Mouse (Mus musculus) gastrocnemius, postnatal 4 days (tissue): ENCODE measurements around the gene Lrrc8d. TPM values are rescaled to one million over a fixed set of nuclear protein-coding genes. Genes with fewer than 3 reads are reported as not detected.

Source experiments
- DNase-seq, 2 experiments: peaks; one replicate each; pipeline ENCODE4 v3.0.0; 2021 to 2022; ENCODE audit warnings: low spot score in 2 of 2, mixed read lengths in 2 of 2
- total RNA-seq, 2 experiments: library from RNA; stranded (reverse); gene quantifications; 2 replicates each; pipeline ENCODE4 v1.2.3; 2021

Gene Lrrc8d
- total RNA-seq, 2 experiments from 2014 or later = 13.8 to 19.2 TPM

DNA sequence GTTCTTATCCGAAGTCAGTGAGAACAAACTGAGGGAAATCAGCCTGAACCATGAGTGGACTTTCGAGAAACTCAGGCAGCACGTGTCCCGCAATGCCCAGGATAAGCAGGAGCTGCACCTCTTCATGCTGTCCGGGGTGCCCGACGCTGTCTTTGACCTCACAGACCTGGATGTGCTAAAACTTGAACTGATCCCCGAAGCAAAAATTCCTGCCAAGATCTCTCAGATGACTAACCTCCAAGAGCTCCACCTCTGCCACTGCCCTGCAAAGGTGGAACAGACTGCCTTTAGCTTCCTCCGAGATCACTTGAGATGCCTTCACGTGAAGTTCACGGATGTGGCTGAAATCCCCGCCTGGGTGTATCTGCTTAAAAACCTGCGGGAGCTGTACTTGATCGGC lies 113.3 kb downstream of the Lrrc8d start:
- no peak for DNase-seq

DNA sequence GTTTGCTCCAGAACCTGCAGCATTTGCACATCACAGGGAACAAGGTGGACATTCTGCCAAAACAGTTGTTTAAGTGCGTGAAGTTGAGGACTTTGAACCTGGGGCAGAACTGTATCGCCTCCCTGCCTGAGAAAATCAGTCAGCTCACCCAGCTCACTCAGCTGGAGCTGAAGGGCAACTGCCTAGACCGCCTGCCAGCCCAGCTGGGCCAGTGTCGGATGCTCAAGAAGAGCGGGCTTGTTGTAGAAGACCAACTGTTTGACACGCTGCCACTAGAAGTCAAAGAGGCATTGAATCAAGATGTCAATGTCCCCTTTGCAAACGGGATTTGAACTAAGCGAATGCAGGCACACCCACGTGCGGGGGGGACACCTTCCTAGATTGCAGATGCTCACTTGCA lies 114.2 kb downstream of the Lrrc8d start:
- no peak for DNase-seq

- DNase-seq = no peak
These were observed 116.3 kb downstream of the Lrrc8d start for GRCm38 (mm10) chr5:105816118-105816517.

- DNase-seq = no peak
These were observed 117.6 kb downstream of the Lrrc8d start for GRCm38 (mm10) chr5:105817248-105817976.

GRCm38 (mm10) chr5:105818411-105818810 lies 118.6 kb downstream of the Lrrc8d start:
- no peak for DNase-seq

DNA sequence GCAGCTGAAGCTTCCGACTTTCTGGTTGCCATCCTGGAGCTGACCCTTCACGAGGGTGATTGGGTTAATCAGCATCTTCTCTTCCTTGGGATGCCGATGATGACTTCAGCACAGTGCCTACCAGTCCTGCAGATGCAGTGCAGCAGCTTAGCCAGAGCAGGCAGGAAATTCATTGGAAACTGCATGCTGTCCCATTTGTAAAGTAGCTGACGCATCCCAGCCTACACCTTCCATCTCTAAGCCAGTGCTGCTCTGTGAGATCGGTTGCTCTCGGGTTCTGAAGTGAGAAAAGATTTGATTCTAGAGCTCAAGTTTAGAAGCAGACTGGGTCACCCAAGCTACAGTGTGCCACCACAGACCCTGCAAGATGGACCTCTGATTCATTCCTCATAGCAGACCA lies 121.6 kb downstream of the Lrrc8d start:
- no peak for DNase-seq

GRCm38 (mm10) chr5:105822521-105823498 lies 123.0 kb downstream of the Lrrc8d start:
- DNase-seq = no peak

DNA sequence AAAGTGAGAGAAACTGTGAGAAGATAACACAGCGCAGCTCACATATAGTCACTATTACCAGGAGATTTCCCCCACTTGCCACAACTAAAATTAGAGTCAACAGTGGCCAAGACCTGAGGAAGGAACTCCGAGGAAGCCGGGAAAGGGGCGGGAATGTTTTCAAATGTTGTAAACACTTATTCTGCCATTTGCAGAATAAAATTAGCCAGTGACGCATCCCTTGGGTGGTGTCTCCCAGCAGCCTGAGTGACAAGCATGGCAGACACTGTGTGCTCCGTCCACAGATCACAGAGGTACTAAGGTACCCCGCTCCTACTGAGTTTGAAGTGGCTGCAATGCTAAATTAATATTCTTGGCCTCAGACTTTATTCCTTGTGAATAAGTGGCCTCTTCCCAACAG lies 124.5 kb downstream of the Lrrc8d start:
- no peak for DNase-seq

GRCm38 (mm10) chr5:105824827-105825226 lies 125.1 kb downstream of the Lrrc8d start:
- DNase-seq = no peak

DNA sequence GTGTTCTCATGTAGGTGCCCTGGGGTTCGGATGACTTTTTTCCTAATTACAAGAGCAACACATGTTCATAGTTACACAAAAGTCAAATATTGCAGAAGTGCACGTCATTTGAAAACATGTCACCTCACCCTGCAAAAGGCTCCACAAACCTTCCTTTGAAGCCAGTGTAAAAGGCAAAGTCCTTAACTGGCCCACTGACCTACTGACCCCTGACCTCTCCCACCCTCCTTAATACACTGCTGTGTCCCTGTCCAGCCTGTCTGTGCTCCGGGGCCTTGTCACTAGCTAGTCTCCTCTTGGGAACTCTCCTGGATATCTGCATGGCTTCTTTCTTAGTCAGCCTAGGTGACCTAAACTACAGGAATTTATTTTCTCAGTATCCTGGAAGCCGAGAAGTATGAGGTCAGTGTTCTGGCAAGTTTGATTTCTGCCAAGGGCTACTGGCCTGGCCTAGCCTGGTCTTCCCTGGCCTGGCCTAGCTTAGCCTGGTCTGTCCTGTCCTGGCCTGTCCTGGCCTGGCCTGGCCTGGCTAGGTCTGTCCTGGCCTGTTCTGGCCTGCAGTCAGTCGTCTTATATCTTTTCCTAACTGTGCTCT lies 127.2 kb downstream of the Lrrc8d start:
- no peak for DNase-seq

DNA sequence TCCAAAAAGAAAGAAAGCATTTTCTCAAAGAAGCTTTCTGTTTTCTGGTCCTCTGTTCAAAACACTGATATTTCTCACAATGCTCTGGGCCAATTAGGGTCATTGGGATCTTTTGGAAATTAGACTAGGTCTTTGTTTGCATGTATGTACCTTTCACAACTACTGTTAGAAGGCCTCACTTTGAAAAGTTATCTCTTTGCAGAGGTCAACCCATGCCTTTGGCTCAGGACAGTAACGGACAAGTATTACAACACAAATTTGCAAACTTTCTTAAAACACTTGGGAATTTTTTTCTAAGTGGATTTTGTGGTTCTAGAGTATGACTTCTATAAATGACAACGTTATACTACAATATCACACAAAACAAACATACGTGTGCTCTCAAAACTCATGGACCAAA lies 128.3 kb downstream of the Lrrc8d start:
- no peak for DNase-seq

DNA sequence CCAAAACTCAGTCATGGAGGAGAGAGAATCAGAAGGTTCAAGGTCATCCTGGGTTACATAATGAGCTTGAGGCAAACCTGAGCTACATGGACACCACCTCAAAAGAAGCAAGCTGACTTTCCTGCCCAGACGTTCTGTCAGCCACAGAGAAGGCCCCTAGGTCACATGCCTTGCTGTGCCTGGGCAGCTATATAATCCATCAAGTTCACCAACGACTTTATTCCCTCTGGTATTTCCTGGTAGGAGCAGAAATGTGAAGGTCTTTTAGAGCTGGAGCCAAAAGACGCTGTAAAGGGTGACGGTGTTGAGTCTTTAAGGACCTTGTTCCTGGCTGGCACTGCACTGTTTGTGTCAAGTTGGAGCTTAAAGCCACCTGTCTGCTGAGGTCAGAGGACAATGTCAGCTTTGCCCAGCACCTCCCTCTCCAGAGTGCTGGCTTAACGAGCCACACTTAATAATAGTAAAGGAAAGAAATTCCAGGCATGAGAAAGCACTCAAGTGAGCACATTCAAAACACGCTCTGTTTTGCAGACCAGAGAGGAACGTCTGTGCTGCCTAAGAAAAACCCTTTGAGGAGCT lies 129.3 kb downstream of the Lrrc8d start:
- DNase-seq = no peak

DNA sequence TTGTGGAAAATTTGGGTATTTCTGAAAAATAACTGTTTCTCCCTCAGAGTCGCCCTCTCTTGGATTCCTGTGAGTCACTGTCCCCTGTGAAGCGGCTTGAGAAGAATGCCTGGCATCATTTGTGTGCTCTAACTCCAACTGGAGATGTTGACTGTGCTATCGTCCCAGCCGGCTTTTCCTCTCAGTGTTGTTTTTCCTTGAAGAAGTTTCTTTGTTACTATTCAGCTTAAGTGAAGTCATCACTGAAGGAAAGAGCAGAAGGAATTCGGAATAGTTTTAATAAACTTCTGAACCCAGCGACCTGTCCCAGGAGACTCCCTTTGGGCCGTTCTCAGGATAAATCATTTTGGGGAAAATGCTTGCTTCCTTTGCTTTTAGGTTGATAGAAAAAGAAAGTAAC lies 132.4 kb downstream of the Lrrc8d start:
- peak in 1 of 2 experiments; percentile 57 for DNase-seq

DNA sequence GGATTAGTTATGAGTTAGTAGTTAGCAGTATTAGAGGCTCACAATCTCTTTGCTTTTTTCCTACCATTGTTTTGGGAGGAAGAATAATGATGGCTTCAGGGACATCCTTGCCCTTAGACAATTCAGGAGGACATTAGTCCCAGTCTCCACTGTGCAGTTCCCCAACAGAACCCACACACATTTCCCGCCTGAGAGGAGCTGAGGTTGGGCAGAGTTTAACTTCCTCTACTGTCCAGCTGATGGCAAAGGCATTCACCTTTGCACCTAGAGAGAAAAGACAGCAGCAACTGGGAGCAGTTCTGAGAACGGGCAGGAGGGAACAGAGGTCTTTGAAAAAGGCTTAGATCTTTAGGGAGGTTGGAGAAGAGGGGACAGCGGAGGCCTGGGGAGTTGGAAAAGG lies 134.2 kb downstream of the Lrrc8d start:
- DNase-seq = no peak

GRCm38 (mm10) chr5:105836006-105836405 lies 136.2 kb downstream of the Lrrc8d start:
- DNase-seq = no peak

DNA sequence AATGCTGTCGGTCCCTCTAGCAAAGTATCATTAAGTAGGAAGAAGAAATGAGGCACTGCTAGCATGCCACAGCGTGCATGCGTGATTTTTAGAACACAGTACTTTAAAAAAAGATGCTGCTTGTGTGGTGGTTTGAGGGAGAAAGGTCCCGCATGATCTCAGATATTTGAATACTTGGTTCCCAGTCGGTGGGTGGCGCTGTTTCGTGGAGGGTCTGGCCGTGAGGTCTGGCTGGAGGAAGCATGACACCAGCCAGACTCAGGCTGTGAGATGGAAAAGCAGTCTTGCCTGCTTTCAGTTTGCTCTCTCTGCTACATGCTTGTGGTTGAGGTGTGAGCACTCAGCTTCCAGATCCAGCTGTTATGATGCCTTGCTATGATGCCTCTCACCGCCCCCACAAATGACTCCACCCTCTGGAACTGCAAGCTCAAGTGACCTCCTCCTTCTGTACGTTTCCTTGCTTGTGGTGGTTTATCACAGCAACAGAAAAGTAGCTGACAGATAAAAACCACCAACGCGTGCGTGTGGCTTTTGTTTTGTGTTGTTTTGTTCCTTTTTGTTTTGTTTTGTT lies 140.1 kb downstream of the Lrrc8d start:
- no peak for DNase-seq

- no peak for DNase-seq
These were observed 144.4 kb downstream of the Lrrc8d start for GRCm38 (mm10) chr5:105844044-105844753.

GRCm38 (mm10) chr5:105845041-105845440 lies 145.3 kb downstream of the Lrrc8d start:
- no peak for DNase-seq

GRCm38 (mm10) chr5:105847726-105848125 lies 148.0 kb downstream of the Lrrc8d start:
- DNase-seq = no peak

DNA sequence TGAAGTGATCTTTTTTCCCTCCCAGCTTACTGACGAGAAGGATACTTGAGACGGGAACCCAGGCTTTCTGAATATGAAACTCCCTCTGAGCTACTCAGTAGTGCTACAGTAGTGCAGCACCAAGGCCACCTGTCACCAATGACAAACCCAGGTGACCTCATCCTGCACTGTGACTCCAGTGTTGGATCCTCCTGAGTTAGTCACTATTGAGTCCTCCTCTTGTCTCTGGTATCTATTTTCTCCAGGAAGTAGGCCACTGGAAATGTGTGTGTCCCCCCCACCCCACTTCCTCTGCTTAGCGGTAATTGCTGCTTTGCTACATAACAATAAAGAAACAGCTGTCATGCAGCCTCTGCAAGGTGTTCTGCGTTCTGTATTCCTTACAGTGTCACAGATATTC lies 149.5 kb downstream of the Lrrc8d start:
- DNase-seq = no peak
